In genomic region chr2:26603720-26604671, GRCm38 (mm10) we compare ENCODE assay signal across 8 mouse cellular contexts. TPM values are rescaled to one million over a fixed set of nuclear protein-coding genes. Genes with fewer than 3 reads are reported as not detected.
DNase-seq lines count a peak whose midpoint lies in the region; ATAC-seq and TF ChIP-seq lines count a peak whose summit lies in the region.

Gene Agpat2, minus strand, starts transcription at chr2:26604417.

- peak within 1 kb of the TSS; percentile 85 for H3K9ac ChIP-seq in embryonic facial prominence, embryonic 13.5 days
- peak within 1 kb of the TSS; percentile 87 for H3K9ac ChIP-seq in heart, embryonic 12.5 days
- peak within 1 kb of the TSS; percentile 77 for H3K9ac ChIP-seq in kidney, embryonic 15.5 days
- H3K9ac ChIP-seq in lung, embryonic 14.5 days: peak within 1 kb of the TSS; percentile 80
- peak within 1 kb of the TSS; percentile 55 for H3K9ac ChIP-seq in neural tube, embryonic 14.5 days (replicated peaks; ENCODE audit: low read depth, low read length)

- peaks cover 26% of the 10 kb centered on the region for H3K4me1 ChIP-seq in embryonic facial prominence, embryonic 13.5 days
- H3K4me1 ChIP-seq in heart, embryonic 12.5 days (replicated peaks): peaks cover 36% of the 10 kb centered on the region
- peaks cover 54% of the 10 kb centered on the region for H3K4me1 ChIP-seq in kidney, embryonic 15.5 days
- H3K4me1 ChIP-seq in lung, embryonic 14.5 days (ENCODE audit: insufficient read depth): peaks cover 12% of the 10 kb centered on the region; the same call in 1 of the 2 replicates
- no peaks in the 10 kb centered on the region for H3K4me1 ChIP-seq in neural tube, embryonic 14.5 days (ENCODE audit: control insufficient read depth, insufficient read depth, low read length)

- H3K27me3 ChIP-seq in embryonic facial prominence, embryonic 13.5 days: no peaks in the 10 kb centered on the region; the same call in 1 of the 2 replicates
- no peaks in the 10 kb centered on the region for H3K27me3 ChIP-seq in heart, embryonic 12.5 days (replicated peaks)
- no peaks in the 10 kb centered on the region for H3K27me3 ChIP-seq in kidney, embryonic 15.5 days
- H3K27me3 ChIP-seq in lung, embryonic 14.5 days (ENCODE audit: insufficient read depth, low read length): no peaks in the 10 kb centered on the region
- peaks cover 19% of the 10 kb centered on the region for H3K27me3 ChIP-seq in neural tube, embryonic 14.5 days (ENCODE audit: control insufficient read depth, insufficient read depth, low read length)

- no peaks in the 10 kb centered on the region for H3K9me3 ChIP-seq in embryonic facial prominence, embryonic 13.5 days
- no peaks in the 10 kb centered on the region for H3K9me3 ChIP-seq in heart, embryonic 12.5 days (replicated peaks)
- H3K9me3 ChIP-seq in kidney, embryonic 15.5 days (replicated peaks): no peaks in the 10 kb centered on the region
- H3K9me3 ChIP-seq in lung, embryonic 14.5 days (ENCODE audit: low read depth, low read length): no peaks in the 10 kb centered on the region
- no peaks in the 10 kb centered on the region for H3K9me3 ChIP-seq in neural tube, embryonic 14.5 days (ENCODE audit: control insufficient read depth, low read length)

- H3K27ac ChIP-seq in embryonic facial prominence, embryonic 13.5 days: peak within 1 kb of the TSS; percentile 80
- H3K27ac ChIP-seq in heart, embryonic 12.5 days (ENCODE audit: poor library complexity, severe bottlenecking): peak within 1 kb of the TSS; percentile 72
- peak within 1 kb of the TSS; percentile 89 for H3K27ac ChIP-seq in kidney, embryonic 15.5 days
- peak within 1 kb of the TSS; percentile 84 for H3K27ac ChIP-seq in lung, embryonic 14.5 days (ENCODE audit: low read depth)
- H3K27ac ChIP-seq in neural tube, embryonic 14.5 days (ENCODE audit: low read depth, low read length): no peak within 1 kb of the TSS

- H3K4me3 ChIP-seq in embryonic facial prominence, embryonic 13.5 days: peak within 1 kb of the TSS; percentile 69
- peak within 1 kb of the TSS; percentile 83 for H3K4me3 ChIP-seq in heart, embryonic 12.5 days
- H3K4me3 ChIP-seq in kidney, embryonic 15.5 days (replicated peaks): peak within 1 kb of the TSS; percentile 76
- peak within 1 kb of the TSS; percentile 64 for H3K4me3 ChIP-seq in lung, embryonic 14.5 days (ENCODE audit: low read depth, low read length)
- peak within 1 kb of the TSS; percentile 44 for H3K4me3 ChIP-seq in neural tube, embryonic 14.5 days (ENCODE audit: low read depth, low read length)

- peak; percentile 57 to 62 for DNase-seq in right cerebral cortex, postnatal 10 days (ENCODE audit: low spot score in 2 of 2)
- DNase-seq in right cerebral cortex, postnatal 36 days (ENCODE audit: low spot score in 2 of 2): no peak
- peak; percentile 86 for DNase-seq in lung, embryonic 14.5 days
- DNase-seq in thymus, postnatal 10 days (ENCODE audit: low spot score in 2 of 2): peak; percentile 69 to 79

- TF ChIP-seq CTCF in lung, embryonic 14.5 days (IDR thresholded peaks at IDR 0.05; ENCODE audit: low read depth): peak; percentile 52

- peak; percentile 73 for ATAC-seq in embryonic facial prominence, embryonic 13.5 days (ENCODE audit: insufficient number of reproducible peaks, insufficient read depth, low FRiP score, low TSS enrichment, low read depth)
- ATAC-seq in heart, embryonic 12.5 days (ENCODE audit: insufficient number of reproducible peaks, low FRiP score): peak; percentile 83
- peak; percentile 92 for ATAC-seq in kidney, embryonic 15.5 days (replicated peaks; ENCODE audit: low FRiP score)
- peak; percentile 85 for ATAC-seq in lung, embryonic 14.5 days (ENCODE audit: insufficient read depth)
- peak; percentile 64 for ATAC-seq in neural tube, embryonic 14.5 days (ENCODE audit: low read depth)

- no peaks in the 10 kb centered on the region for H3K36me3 ChIP-seq in embryonic facial prominence, embryonic 13.5 days
- no peaks in the 10 kb centered on the region for H3K36me3 ChIP-seq in heart, embryonic 12.5 days
- no peaks in the 10 kb centered on the region for H3K36me3 ChIP-seq in kidney, embryonic 15.5 days
- H3K36me3 ChIP-seq in lung, embryonic 14.5 days (ENCODE audit: insufficient read depth): no peaks in the 10 kb centered on the region
- no peaks in the 10 kb centered on the region for H3K36me3 ChIP-seq in neural tube, embryonic 14.5 days (ENCODE audit: control insufficient read depth, insufficient read depth, low read length)

- H3K4me2 ChIP-seq in embryonic facial prominence, embryonic 13.5 days: peak within 1 kb of the TSS; percentile 85
- peak within 1 kb of the TSS; percentile 98 for H3K4me2 ChIP-seq in heart, embryonic 12.5 days
- peak within 1 kb of the TSS; percentile 92 for H3K4me2 ChIP-seq in kidney, embryonic 15.5 days
- H3K4me2 ChIP-seq in lung, embryonic 14.5 days: peak within 1 kb of the TSS; percentile 84
- peak within 1 kb of the TSS; percentile 66 for H3K4me2 ChIP-seq in neural tube, embryonic 14.5 days (ENCODE audit: low read depth, low read length)

- WGBS in embryonic facial prominence, embryonic 13.5 days: under 1% methylated on average over 101 of the region's 103 CpGs
- under 1% methylated on average over 81 of the region's 103 CpGs for WGBS in heart, embryonic 12.5 days
- under 1% methylated on average over 85 of the region's 103 CpGs for WGBS in kidney, embryonic 15.5 days
- WGBS in lung, embryonic 14.5 days: under 1% methylated on average over 86 of the region's 103 CpGs
- under 1% methylated on average over 92 of the region's 103 CpGs for WGBS in neural tube, embryonic 14.5 days

RNA-seq across cellular contexts. Expression of gene Agpat2, which starts in this region (rescaled TPM):
- polyA plus RNA-seq in embryonic facial prominence, embryonic 13.5 days (2015; fragmentation: Nextera tagmentation; extraction: Ambion mirVana): 23.4 and 25.2 TPM in 2 replicates
- polyA plus RNA-seq in heart, embryonic 12.5 days (2016; fragmentation: Nextera tagmentation; extraction: Ambion mirVana): 18.4 and 23.2 TPM in 2 replicates
- 41.7 and 47.7 TPM in 2 replicates for polyA plus RNA-seq in kidney, embryonic 15.5 days (2015; fragmentation: Nextera tagmentation; extraction: Ambion mirVana)
- polyA plus RNA-seq in lung, embryonic 14.5 days (2014; fragmentation: Nextera tagmentation; extraction: Ambion mirVana): 30.2 and 32.9 TPM in 2 replicates
- 2.7 and 4.1 TPM in 2 replicates for polyA plus RNA-seq in neural tube, embryonic 14.5 days (2014; fragmentation: Nextera tagmentation; extraction: Ambion mirVana)

Comparison
In these comparisons a context has a peak if more than half of its experiments do, and no peak if none do; other contexts are left out.
1. DNase-seq: peak in right cerebral cortex, postnatal 10 days (2 of 2), lung, embryonic 14.5 days (single experiment) and thymus, postnatal 10 days (2 of 2); none in right cerebral cortex, postnatal 36 days (0 of 2).
2. Peak in every context shown above with its lines, with median percentiles within 50 percentile points of each other: ATAC-seq, H3K4me2 ChIP-seq, H3K4me3 ChIP-seq and H3K9ac ChIP-seq.